Mouse (Mus musculus) small intestine, adult 2 months (tissue): Measurements from ENCODE around the gene Fam163b.

Experiments used
- CTCF ChIP-seq: fragments of 200-500 bp; IDR thresholded peaks from 2 replicates; pipeline ENCODE4 v1.5.1; 2012; ENCODE audit warnings: low read depth, mild to moderate bottlenecking, control low read depth, inconsistent platforms, low read length, moderate library complexity, mixed read lengths; ENCODE audit not compliant: insufficient replicate concordance, insufficient read length; ENCODE audit errors: extremely low read depth
- POLR2A ChIP-seq: fragments of 200-500 bp; IDR thresholded peaks from 2 replicates; pipeline ENCODE4 v1.6.1; 2012; ENCODE audit warnings: low read depth, mild to moderate bottlenecking, control low read depth, inconsistent platforms, low read length, moderate library complexity

DNA sequence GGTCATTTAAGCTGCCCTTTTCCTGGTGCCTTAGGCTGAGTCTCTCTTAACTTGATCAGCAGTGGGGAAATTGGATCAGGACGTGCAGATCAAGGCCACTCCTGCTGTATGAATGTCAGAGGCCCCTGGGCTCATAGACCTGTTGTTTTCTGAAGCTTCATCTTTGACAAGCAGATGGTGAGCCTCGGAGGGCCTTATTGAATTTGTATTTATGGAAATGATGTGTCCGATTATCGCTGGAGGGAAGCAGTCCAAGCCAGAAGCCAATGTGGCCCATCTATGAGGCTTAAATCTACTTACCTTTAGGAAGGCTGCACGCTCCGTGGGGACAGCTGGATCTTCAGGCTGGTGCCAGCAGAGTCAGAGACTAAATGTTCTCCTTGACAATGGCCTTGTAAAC, 14.3 kb upstream of the Fam163b start:
- no peak for TF ChIP-seq CTCF
- no peak for TF ChIP-seq POLR2A
